Mouse (Mus musculus): ENCODE measurements around the gene Gli3.

- TF ChIP-seq POLR2A (IDR thresholded peaks at IDR 0.05; ENCODE audit: control insufficient read depth, low read depth, low read length) (no peak), CTCF (IDR thresholded peaks at IDR 0.05; ENCODE audit: control insufficient read depth, insufficient read depth, insufficient replicate concordance, low read depth, low read length) (no peak)
Observed at GRCm38 (mm10) chr13:15495820-15496219, 32.8 kb downstream of the Gli3 start.
